Mouse (Mus musculus) ES-Bruce4 (cell line): ENCODE measurements at regions not wholly inside any gene's neighbourhood (a gene's known extent, or its start where the extent isn't known, plus 50 kb on each side); places are given as distances from the start of the nearest gene placed in this dataset.

ENCODE experiments used
- CTCF ChIP-seq: IDR thresholded peaks from one replicate; pipeline ENCODE4 v1.8.1; 2011; ENCODE audit warnings: low read depth, low read length
- POLR2A ChIP-seq: IDR thresholded peaks from one replicate; pipeline ENCODE4 v1.8.1; 2011; ENCODE audit warnings: low read length; ENCODE audit not compliant: insufficient read depth

GRCm38 (mm10) chr19:28777674-28778073 lies 57.2 kb upstream of the Slc1a1 start:
- TF ChIP-seq POLR2A: no peak
- TF ChIP-seq CTCF: no peak
